Comparison of ENCODE assay signal across 10 mouse cellular contexts in genomic region chr11:18873451-18874277, GRCm38 (mm10).
A peak's percentile ranks its signal among the peaks of the same experiment; 100 is the strongest.
DNase-seq lines count a peak whose midpoint lies in the region; ATAC-seq and TF ChIP-seq lines count a peak whose summit lies in the region.
"Had no signal": no experiment of that assay in that cellular context is flagged by ENCODE, and none has a peak within 500 bp of the region (broad histone marks: within the 10 kb centered on the region; RNA-seq: fewer than 3 reads in every experiment).

No protein-coding gene starts in this region.

- peak overlapping the region; percentile 79 for H3K27ac ChIP-seq in kidney, postnatal 0 days
- no peak overlapping the region for H3K27ac ChIP-seq in embryonic facial prominence, embryonic 13.5 days
- peak overlapping the region; percentile 79 for H3K27ac ChIP-seq in limb, embryonic 10.5 days
- H3K27ac ChIP-seq: gastrocnemius, adult 2 months had no signal

- WGBS in kidney, postnatal 0 days: 15% methylated on average over 9 of the region's 9 CpGs
- WGBS in embryonic facial prominence, embryonic 13.5 days: 4% methylated on average over 9 of the region's 9 CpGs
- 2% methylated on average over 9 of the region's 9 CpGs for WGBS in limb, embryonic 10.5 days

- H3K4me1 ChIP-seq in kidney, postnatal 0 days (replicated peaks; ENCODE audit: insufficient read depth, low read length): peaks cover 4% of the 10 kb centered on the region; the same call in 1 of the 2 replicates
- peaks cover 49% of the 10 kb centered on the region for H3K4me1 ChIP-seq in embryonic facial prominence, embryonic 13.5 days
- peaks cover 77% of the 10 kb centered on the region for H3K4me1 ChIP-seq in limb, embryonic 10.5 days

- H3K36me3 ChIP-seq in kidney, postnatal 0 days (ENCODE audit: insufficient read depth, low read length): no peaks in the 10 kb centered on the region
- no peaks in the 10 kb centered on the region for H3K36me3 ChIP-seq in embryonic facial prominence, embryonic 13.5 days
- no peaks in the 10 kb centered on the region for H3K36me3 ChIP-seq in limb, embryonic 10.5 days

- peak overlapping the region; percentile 46; the same call in 1 of the 2 replicates for H3K9ac ChIP-seq in kidney, postnatal 0 days (ENCODE audit: low read depth, low read length)
- no peak overlapping the region for H3K9ac ChIP-seq in embryonic facial prominence, embryonic 13.5 days

- peak overlapping the region; percentile 62 for H3K4me2 ChIP-seq in kidney, postnatal 0 days (ENCODE audit: low read length)
- peak overlapping the region; percentile 88 for H3K4me2 ChIP-seq in embryonic facial prominence, embryonic 13.5 days

- no peaks in the 10 kb centered on the region for H3K9me3 ChIP-seq in kidney, postnatal 0 days (replicated peaks; ENCODE audit: low read length)
- H3K9me3 ChIP-seq in embryonic facial prominence, embryonic 13.5 days: no peaks in the 10 kb centered on the region
- H3K9me3 ChIP-seq in limb, embryonic 10.5 days (replicated peaks): no peaks in the 10 kb centered on the region

- no peak for ATAC-seq in kidney, postnatal 0 days (replicated peaks; ENCODE audit: low FRiP score, low read depth)
- ATAC-seq in embryonic facial prominence, embryonic 13.5 days (ENCODE audit: insufficient number of reproducible peaks, insufficient read depth, low FRiP score, low TSS enrichment, low read depth): no peak

- no peak for TF ChIP-seq CTCF in kidney, postnatal 0 days (IDR thresholded peaks at IDR 0.05; ENCODE audit: low read depth)

- H3K4me3 ChIP-seq in kidney, postnatal 0 days (replicated peaks; ENCODE audit: low read depth, low read length): 0 out of 2 replicates have a peak overlapping the region, but pooled peaks have one; percentile 42
- H3K4me3 ChIP-seq in embryonic facial prominence, embryonic 13.5 days: no peak overlapping the region
- H3K4me3 ChIP-seq in limb, embryonic 10.5 days: peak overlapping the region; percentile 54
- H3K4me3 ChIP-seq: gastrocnemius, adult 2 months had no signal

- peak; percentile 68 for DNase-seq in embryo, embryonic 10.5 days (ENCODE audit: low spot score)
- DNase-seq in embryo, embryonic 9.5 days (ENCODE audit: extremely low spot score): no peak
- peak; percentile 68 for DNase-seq in kidney, postnatal 0 days (ENCODE audit: low spot score)
- DNase-seq in kidney, adult 8-10 months: no peak
- DNase-seq in limb, embryonic 10.5 days (ENCODE audit: low spot score): no peak
- no peak for DNase-seq in urinary bladder, postnatal 36 days (ENCODE audit: low spot score in 2 of 2)
- DNase-seq in urinary bladder, adult 18-20 months (ENCODE audit: low spot score in 2 of 2): no peak
- DNase-seq: gastrocnemius, adult 2 months; lung, adult 2 months had no signal

- H3K27me3 ChIP-seq in kidney, postnatal 0 days (ENCODE audit: insufficient read depth, low read length): no peaks in the 10 kb centered on the region; the same call in 1 of the 2 replicates
- peaks cover 57% of the 10 kb centered on the region for H3K27me3 ChIP-seq in embryonic facial prominence, embryonic 13.5 days
- peaks cover 71% of the 10 kb centered on the region for H3K27me3 ChIP-seq in limb, embryonic 10.5 days (ENCODE audit: low read depth, poor library complexity, severe bottlenecking)

Comparison
In these comparisons a context has a peak if more than half of its experiments do, and no peak if none do; other contexts are left out.
1. DNase-seq: peak in embryo, embryonic 10.5 days (single experiment) and kidney, postnatal 0 days (single experiment); none in embryo, embryonic 9.5 days (single experiment), kidney, adult 8-10 months (0 of 2), limb, embryonic 10.5 days (single experiment), urinary bladder, postnatal 36 days (0 of 2) and urinary bladder, adult 18-20 months (0 of 2).